Mouse (Mus musculus) kidney, adult 9 months (tissue): ENCODE results near the gene Svbp.

ENCODE experiments used
- DNase-seq: peaks from one replicate; pipeline ENCODE4 v3.0.0; 2022

Svbp gene

GRCm38 (mm10) chr4:119191273-119191672 is 3.8 kb upstream of the Svbp start:
- no peak for DNase-seq

GRCm38 (mm10) chr4:119192757-119193156 is 2.3 kb upstream of the Svbp start:
- no peak for DNase-seq

- no peak for DNase-seq
Observed at GRCm38 (mm10) chr4:119195582-119196320, 645 bp downstream of the Svbp start.

GRCm38 (mm10) chr4:119198105-119198504 is 3.0 kb downstream of the Svbp start:
- DNase-seq = no peak

GRCm38 (mm10) chr4:119204672-119205071 is 9.6 kb downstream of the Svbp start:
- peak; percentile 60 for DNase-seq

GRCm38 (mm10) chr4:119216667-119217066 is 21.6 kb downstream of the Svbp start:
- no peak for DNase-seq

GRCm38 (mm10) chr4:119218169-119218568 is 23.1 kb downstream of the Svbp start, which contains the start of gene Tmem269:
Gene Tmem269, minus strand, starts transcription at chr4:119218217.
- DNase-seq = no peak

- peak; percentile 59 for DNase-seq
Observed at GRCm38 (mm10) chr4:119223696-119224095, 28.6 kb downstream of the Svbp start.

GRCm38 (mm10) chr4:119224534-119224933 is 29.4 kb downstream of the Svbp start:
- DNase-seq = no peak

- no peak for DNase-seq
Observed at GRCm38 (mm10) chr4:119225719-119226118, 30.6 kb downstream of the Svbp start.

- no peak for DNase-seq
Observed at GRCm38 (mm10) chr4:119226751-119227150, 31.6 kb downstream of the Svbp start.

- DNase-seq = peak; percentile 100
Observed at GRCm38 (mm10) chr4:119232410-119233255, 37.5 kb downstream of the Svbp start, which contains the start of the genes AU022252 and P3h1. Gene AU022252, minus strand, starts transcription at chr4:119232712. Gene P3h1, plus strand, starts transcription at chr4:119232915.

GRCm38 (mm10) chr4:119233256-119233901 is 38.3 kb downstream of the Svbp start:
- peak; percentile 39 for DNase-seq

GRCm38 (mm10) chr4:119234348-119234747 is 39.2 kb downstream of the Svbp start:
- DNase-seq = no peak

- no peak for DNase-seq
Observed at GRCm38 (mm10) chr4:119238661-119239060, 43.6 kb downstream of the Svbp start.

- peak; percentile 58 for DNase-seq
Observed at GRCm38 (mm10) chr4:119239181-119239682, 44.1 kb downstream of the Svbp start.

GRCm38 (mm10) chr4:119241664-119242063 is 46.6 kb downstream of the Svbp start:
- peak; percentile 53 for DNase-seq

- peak; percentile 55 for DNase-seq
Observed at GRCm38 (mm10) chr4:119242571-119242970, 47.5 kb downstream of the Svbp start.

- no peak for DNase-seq
Observed at GRCm38 (mm10) chr4:119244468-119245240, 49.5 kb downstream of the Svbp start.

GRCm38 (mm10) chr4:119245556-119245955 is 50.5 kb downstream of the Svbp start:
- peak; percentile 32 for DNase-seq

GRCm38 (mm10) chr4:119245961-119246360 is 50.9 kb downstream of the Svbp start:
- DNase-seq = no peak

- no peak for DNase-seq
Observed at GRCm38 (mm10) chr4:119246688-119247225, 51.7 kb downstream of the Svbp start.
